Mouse (Mus musculus): ENCODE results near the gene Cacna1d.
A peak's percentile ranks its signal among the peaks of the same experiment; 100 is the strongest.

The Cacna1d gene

DNA sequence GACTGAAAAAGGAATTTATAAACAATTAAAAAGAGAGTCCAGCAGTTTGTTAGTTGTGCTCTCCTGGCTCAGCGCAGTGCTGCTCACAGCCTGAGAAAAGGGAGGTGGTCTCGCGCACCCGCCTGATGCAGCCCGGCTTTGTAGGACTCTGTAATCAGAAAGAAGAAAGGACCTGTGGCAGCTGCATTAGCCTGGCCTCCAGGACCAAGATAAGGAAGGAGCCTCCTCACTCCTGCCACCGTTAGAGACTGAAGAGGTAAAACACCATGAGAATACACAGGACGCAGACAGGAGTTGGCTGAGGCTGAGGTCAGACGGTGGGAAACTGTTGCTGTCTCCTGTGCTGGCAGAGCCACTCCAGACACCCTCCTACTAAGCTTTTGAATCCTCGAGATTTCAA is at the start of gene Cacna1d:
Cacna1d (minus strand) TSS at position 114 of the 400 bp plus-strand sequence.
- no peak for DNase-seq

- DNase-seq = no peak
These were observed 42.7 kb upstream of the Cacna1d start for GRCm38 (mm10) chr14:30533780-30534450.

DNA sequence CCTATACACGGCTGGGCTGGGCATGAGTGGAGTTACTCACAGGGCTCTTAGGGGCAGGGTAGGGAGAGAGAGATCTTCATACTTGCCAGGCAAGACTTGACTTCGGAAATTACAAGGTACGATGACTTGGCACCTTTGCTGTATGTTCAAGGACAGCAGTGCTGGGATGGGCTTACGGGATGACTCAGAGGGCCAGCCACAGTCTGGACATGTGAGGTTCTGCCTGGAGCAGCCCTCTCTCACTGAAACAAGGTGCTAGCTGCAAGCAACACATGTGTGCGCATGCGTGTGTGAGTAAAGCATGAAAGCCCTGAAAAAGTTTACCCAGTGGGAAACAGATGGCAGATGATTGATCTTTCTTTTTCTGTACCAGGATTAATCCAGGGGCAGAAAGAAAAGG is 40.6 kb upstream of the Cacna1d start:
- DNase-seq = no peak

DNA sequence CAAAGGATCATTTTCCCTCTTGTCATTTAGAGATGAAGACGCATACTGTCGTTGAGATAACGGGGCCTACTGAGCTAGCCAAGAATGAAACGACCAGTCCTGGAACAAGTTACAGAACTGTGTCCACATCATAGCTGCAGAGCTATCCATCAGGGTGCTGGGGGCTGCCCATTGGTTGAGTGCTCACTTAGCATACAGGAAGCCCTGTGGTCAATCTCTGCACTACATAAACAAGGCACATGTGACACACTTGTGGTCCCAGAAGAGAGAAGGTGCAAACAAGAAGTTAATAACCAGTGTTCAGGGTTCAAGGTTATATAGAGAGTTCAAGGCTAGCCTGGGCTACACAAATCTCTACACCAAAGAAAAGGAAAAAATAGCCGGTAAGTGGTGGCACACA is 40.2 kb upstream of the Cacna1d start:
- DNase-seq = no peak

DNA sequence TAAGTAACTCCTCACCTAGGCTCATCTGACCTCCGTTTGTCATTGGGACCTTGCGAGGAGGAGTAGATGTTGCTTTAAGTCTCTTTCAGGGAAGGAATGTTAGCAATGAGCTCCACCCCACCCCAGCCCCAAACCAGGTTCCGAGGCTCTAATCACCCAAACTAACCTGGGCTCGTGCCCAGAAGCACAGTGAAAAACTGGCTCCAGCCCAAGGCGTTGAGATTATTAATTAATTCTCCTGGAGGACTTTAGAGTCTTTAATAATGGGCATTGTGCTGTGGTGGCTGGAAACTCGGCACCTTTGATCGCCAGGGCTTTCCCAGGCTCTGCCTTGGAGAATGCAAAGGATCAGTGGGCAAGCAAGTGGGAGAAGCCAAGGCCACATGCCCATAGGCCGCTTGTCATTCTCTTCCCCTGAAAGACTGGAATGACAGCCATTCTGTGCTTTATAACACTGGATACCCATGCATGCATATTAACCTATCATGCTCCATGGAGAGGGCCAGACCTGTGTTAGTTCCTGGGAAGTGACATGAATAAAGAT is 39.5 kb upstream of the Cacna1d start:
- no peak for DNase-seq

GRCm38 (mm10) chr14:30529454-30529853 is 38.2 kb upstream of the Cacna1d start:
- DNase-seq = no peak

DNA sequence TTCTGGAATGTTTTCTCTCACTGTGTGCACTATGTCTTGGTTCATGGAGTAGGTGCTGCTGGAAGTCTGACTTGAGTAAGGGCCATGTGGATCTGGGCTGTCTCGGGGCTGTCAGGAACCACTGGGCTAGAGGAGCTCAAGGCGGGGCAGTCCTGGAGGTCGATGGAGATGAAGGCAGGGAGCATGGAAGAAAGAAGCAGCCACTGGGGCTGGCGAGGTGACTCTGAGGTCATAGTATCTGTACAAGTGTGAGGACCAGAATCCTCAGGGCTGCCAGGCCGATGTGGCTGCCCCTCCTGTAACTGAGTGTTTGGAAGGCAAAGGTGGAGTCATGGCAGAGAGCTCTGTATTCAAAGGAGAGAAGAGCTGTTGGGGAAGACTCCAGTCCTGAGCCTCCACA is 37.7 kb upstream of the Cacna1d start:
- no peak for DNase-seq

- DNase-seq = no peak
These were observed 37.1 kb upstream of the Cacna1d start for GRCm38 (mm10) chr14:30528392-30528791.

DNA sequence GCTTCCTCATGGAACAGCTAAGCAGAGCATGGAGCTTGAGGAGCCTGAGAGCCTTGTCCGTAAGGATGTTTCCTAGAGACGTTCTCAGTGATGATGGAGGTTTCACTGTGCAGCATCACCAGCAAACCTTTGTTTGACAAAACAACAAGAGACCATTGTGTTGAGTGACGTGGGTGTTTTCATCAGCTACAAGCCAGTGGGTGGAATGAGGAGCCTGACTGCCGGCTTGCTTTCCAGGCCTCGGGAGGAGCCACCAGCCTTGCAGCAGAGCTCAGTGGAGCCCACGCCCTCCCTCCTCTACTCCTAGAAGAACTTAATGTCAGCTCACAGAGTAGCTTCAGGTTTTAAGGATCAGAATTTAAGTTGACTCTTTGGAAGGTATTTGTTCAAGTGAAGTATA is 32.1 kb upstream of the Cacna1d start:
- DNase-seq = no peak

DNA sequence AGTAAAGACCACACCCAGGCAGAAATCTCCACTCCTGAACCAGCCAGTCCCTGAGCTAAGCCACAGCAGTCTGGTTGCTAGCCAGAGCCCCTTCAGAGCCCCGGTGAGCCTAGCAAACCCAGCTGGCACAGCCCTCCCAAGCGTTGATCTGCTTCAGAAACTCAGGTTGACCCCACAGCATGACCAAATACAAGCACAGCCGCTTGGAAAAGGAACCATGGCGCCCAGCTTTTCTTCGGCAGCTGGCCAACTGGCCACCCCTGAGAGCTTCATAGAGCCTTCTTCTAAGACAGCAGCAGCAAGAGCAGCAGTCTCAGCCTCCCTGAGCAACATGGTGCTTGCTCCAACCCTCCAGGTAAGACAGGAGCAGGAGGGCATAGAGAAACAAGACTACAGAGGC is 28.1 kb upstream of the Cacna1d start:
- no peak for DNase-seq

DNA sequence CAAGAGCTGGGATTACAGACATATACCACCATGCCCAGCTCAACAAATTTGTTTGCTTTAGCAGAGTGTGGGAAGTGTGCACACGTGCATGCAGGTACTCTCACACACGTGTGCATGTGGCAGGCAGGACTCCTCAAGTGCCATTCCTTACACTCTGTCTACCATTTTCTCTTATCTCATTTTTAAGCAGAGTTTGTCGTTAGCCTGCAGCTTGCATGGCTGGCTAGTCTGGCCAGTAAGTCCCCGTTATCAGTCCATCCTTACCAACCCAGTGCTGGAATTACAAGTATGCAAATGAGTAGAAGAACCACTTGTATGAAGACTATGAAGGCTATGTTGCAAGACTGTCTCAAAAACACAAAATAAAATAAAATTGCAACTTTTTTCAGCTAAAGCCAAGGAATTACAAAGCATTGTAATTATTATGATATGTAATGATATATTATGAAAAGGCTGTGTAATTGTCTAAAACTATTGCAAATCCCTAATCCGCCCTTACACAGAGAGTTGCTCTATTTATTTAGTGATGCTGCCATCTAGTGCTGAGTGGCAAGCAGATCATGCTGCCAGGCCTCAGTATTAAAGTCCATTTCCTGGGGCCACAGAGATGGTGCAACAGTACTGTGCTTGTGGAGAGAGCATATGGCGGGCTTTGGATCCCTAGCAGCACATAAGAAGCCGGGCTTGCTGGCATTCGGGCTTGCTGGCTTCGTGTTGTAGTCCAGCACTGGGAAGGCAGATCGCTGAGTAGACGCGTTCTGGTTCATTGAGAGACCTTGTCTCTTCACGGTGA is 24.9 kb upstream of the Cacna1d start:
- peak; percentile 41 for DNase-seq

DNA sequence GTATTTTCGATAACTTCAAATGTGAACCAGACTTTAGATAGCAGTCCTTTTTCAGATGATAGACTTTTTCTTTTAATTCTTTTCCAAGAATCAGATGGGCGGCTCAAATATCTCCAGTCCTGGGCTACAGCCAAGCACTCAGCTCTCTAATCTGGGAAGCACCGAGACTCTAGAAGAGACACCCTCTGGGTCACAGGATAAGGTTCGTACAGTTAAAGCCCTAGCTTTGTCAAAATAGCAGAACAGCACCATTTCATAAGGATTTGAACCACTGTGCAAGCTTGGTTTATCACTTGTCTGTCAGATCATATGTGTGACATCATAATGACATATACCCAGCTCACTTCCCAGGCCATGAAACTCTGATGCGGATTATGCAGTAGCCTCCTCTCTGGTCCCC is 21.6 kb upstream of the Cacna1d start:
- no peak for DNase-seq

GRCm38 (mm10) chr14:30510214-30510763 is 19.0 kb upstream of the Cacna1d start:
- DNase-seq = no peak

DNA sequence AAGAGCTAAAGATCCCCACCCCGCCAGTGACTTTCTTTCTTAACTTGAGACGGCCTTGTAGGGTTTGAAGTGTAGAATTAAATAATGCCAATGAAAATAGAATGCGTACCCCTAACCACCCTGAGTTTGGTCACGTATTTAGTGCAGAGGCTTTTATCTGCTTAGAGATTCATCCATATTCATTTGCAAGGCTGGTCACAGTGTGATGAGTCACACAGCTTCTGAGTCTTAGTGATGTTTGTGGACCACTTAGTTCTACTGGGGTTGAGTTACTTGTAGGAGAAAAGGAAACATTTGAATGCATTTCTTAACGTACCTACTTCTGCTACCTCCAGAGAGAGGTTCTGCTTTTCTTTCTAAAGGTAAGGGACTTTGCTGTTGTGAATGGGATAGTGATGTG is 13.7 kb upstream of the Cacna1d start:
- DNase-seq = no peak

GRCm38 (mm10) chr14:30498202-30498601 is 6.9 kb upstream of the Cacna1d start:
- DNase-seq = no peak

GRCm38 (mm10) chr14:30494998-30495397 is 3.7 kb upstream of the Cacna1d start:
- DNase-seq = no peak

GRCm38 (mm10) chr14:30493276-30493675 is 2.0 kb upstream of the Cacna1d start:
- DNase-seq = no peak

- peak; percentile 98 for DNase-seq
These were observed 11.8 kb downstream of the Cacna1d start, which contains the start of gene Dcp1a for GRCm38 (mm10) chr14:30479361-30479948. Dcp1a (plus strand) TSS chr14:30479535.

DNA sequence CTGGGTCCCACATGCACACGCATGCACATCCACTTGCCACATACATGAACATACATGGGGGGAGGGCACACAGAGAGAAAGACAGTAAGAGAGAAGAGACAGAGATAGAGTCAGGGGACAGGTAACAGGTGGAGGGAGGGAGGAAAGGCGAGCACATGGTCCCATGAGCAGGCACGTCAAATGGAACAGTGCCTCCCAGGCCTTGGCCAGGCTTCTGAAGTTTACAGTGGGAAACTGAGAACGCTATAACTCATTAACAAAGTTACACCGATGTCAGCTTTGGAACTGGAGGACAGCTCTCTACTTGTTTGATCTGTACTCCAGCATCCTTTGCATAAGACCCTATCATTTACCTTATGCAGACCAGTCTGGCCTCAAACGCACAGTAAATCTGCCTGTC is 16.8 kb downstream of the Cacna1d start:
- DNase-seq = no peak

GRCm38 (mm10) chr14:30473605-30474004 is 17.6 kb downstream of the Cacna1d start:
- DNase-seq = no peak

DNA sequence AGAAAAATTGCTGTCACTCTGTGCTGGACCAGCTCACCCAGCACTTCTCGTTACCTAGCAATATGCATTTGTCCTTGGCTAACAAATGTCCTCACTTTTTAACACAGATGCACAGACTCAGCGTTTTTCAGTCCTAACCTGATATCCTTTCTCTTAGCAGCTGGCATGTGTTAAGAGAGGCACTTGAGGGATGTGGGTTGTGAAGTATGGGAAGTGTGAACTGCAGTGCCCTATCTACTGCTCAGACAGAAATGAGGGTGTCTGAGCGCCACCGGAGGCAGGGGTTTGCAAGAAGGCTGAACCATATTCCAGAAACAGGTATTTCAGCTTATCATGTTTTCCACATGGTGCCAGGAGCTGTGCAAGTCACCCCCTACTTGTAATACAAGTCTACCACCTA is 27.9 kb downstream of the Cacna1d start:
- no peak for DNase-seq

DNA sequence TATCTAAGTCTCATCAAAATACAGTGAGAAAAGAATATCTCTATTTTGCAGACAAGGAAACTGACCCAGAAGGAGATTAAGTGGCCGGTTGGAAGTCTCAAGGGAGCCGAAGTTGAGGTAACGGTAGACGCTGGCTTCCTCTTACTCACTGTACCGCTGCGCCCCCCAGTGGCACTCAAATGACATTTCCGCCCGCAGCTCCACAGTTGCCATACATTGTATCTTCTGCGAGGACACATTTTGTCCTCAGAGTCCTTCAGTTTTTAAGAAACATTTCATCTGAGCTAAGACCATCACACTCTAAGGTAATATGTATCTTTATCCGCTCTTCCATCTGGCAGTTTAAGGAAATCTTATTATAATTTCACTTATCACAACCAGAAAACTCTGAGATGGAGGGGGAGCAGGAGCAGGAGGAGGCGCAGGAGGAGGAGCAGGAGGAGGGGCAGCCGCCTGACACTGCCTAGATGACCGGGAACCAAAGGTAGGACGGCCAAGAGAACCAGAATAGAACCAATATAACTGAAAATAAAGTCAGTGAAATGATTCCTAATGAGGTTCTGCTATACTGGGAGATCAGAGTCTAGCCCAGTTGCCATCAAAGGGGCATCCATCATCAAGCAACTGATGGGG is 31.2 kb downstream of the Cacna1d start:
- DNase-seq = peak; percentile 90

DNA sequence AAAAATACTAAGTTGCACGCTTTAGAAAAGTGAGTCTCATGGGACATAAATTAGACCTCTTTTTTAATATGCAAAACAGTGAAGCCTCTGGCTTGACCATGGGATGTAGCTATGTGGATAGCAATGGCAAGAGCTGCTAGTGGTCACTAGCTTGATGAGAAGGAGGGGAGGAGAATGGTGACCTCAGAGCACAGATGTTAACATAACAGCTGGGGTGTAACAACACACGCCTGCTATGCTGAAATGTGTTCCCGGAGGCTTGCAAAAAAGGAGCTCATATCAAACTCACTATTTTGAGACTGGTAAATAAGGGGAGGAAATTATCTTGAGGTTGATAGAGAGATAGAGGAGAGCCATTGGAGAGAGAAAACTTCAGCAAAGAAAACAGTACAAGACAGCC is 32.4 kb downstream of the Cacna1d start:
- DNase-seq = no peak
